ENCODE assay signal across 21 mouse cellular contexts in the genomic region with DNA sequence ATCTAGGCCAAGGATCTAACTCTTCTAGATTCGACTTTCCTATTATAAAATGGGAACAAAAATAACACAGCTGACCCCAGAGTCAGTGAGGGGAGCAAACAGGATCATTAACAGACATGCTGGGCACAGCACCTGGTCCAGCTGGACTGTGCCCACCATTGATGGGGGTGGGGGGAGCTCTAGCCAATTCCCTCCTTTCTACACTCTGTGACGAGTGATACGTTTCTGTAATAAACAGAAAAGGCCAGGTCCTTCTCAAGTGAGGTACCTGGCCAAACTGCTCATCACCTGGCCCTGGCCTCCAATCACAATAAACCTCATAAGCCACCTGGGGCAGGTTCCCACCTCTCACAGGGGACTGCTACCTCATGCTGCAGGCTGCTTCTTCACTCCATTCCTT.
DNase-seq lines count a peak whose midpoint lies in the region; ATAC-seq and TF ChIP-seq lines count a peak whose summit lies in the region.
"Had no signal": no experiment of that assay in that cellular context is flagged by ENCODE, and none has a peak within 500 bp of the region (broad histone marks: within the 10 kb centered on the region; RNA-seq: fewer than 3 reads in every experiment).

No protein-coding gene starts in this region.

- no peak for TF ChIP-seq POLR2A in cerebellum, adult 2 months (IDR thresholded peaks at IDR 0.05; ENCODE audit: borderline replicate concordance, insufficient read depth, low read length)

- H3K9ac ChIP-seq in hindbrain, embryonic 15.5 days: no peak overlapping the region
- no peak overlapping the region for H3K9ac ChIP-seq in hindbrain, embryonic 13.5 days
- peak overlapping the region; percentile 15; the same call in 1 of the 2 replicates for H3K9ac ChIP-seq in hindbrain, embryonic 16.5 days (ENCODE audit: low read depth, low read length)
- no peak overlapping the region for H3K9ac ChIP-seq in hindbrain, postnatal 0 days (replicated peaks; ENCODE audit: low read length)

- no peak for TF ChIP-seq CTCF in cerebellum, adult 2 months (IDR thresholded peaks at IDR 0.05; ENCODE audit: borderline replicate concordance, insufficient read depth, low read depth, low read length)
- no peak for TF ChIP-seq CTCF in hindbrain, postnatal 0 days (IDR thresholded peaks at IDR 0.05; ENCODE audit: low read depth)

- H3K4me3 ChIP-seq in cerebellum, adult 2 months (replicated peaks; ENCODE audit: insufficient read depth, low read depth, low read length): no peak overlapping the region
- H3K4me3 ChIP-seq in hindbrain, embryonic 15.5 days: no peak overlapping the region
- H3K4me3 ChIP-seq in hindbrain, embryonic 13.5 days: no peak overlapping the region
- no peak overlapping the region for H3K4me3 ChIP-seq in hindbrain, embryonic 16.5 days (ENCODE audit: low read length)
- H3K4me3 ChIP-seq in hindbrain, postnatal 0 days (ENCODE audit: low read length): no peak overlapping the region

- H3K27ac ChIP-seq in cerebellum, adult 2 months (ENCODE audit: insufficient read depth, low read length): no peak overlapping the region
- no peak overlapping the region for H3K27ac ChIP-seq in hindbrain, embryonic 15.5 days (replicated peaks)
- H3K27ac ChIP-seq in hindbrain, embryonic 13.5 days: no peak overlapping the region
- H3K27ac ChIP-seq in hindbrain, embryonic 16.5 days (ENCODE audit: low read depth, low read length): no peak overlapping the region
- no peak overlapping the region for H3K27ac ChIP-seq in hindbrain, postnatal 0 days

- no peak overlapping the region for H3K4me2 ChIP-seq in hindbrain, embryonic 15.5 days
- H3K4me2 ChIP-seq in hindbrain, embryonic 13.5 days: no peak overlapping the region
- no peak overlapping the region for H3K4me2 ChIP-seq in hindbrain, embryonic 16.5 days (ENCODE audit: low read length)
- H3K4me2 ChIP-seq in hindbrain, postnatal 0 days (ENCODE audit: low read depth, low read length): no peak overlapping the region

- 0 out of 2 replicates have a peak, but pooled peaks have one; percentile 8 for ATAC-seq in hindbrain, embryonic 15.5 days (ENCODE audit: low FRiP score, low read depth)
- no peak for ATAC-seq in hindbrain, embryonic 13.5 days (ENCODE audit: low FRiP score)
- ATAC-seq in hindbrain, embryonic 16.5 days: no peak
- ATAC-seq in hindbrain, postnatal 0 days: no peak
- ATAC-seq: activated CD4-positive, CD25-positive, alpha-beta regulatory T cell, adult 4 months; CD4-positive, CD25-positive, alpha-beta regulatory T cell, adult 4 months; Patski had no signal

- H3K36me3 ChIP-seq in hindbrain, embryonic 15.5 days: no peaks in the 10 kb centered on the region
- H3K36me3 ChIP-seq in hindbrain, embryonic 13.5 days: no peaks in the 10 kb centered on the region
- no peaks in the 10 kb centered on the region for H3K36me3 ChIP-seq in hindbrain, embryonic 16.5 days (ENCODE audit: control insufficient read depth, insufficient read depth, low read length)
- no peaks in the 10 kb centered on the region for H3K36me3 ChIP-seq in hindbrain, postnatal 0 days (ENCODE audit: insufficient read depth, low read length)
- H3K36me3 ChIP-seq: G1E had no signal

- peak; percentile 74 to 80 for DNase-seq in cerebellum, postnatal 10 days
- no peak for DNase-seq in cerebellum, adult 18-20 months
- peak; percentile 67 to 70 for DNase-seq in cerebellum, postnatal 14 days
- DNase-seq in cerebellum, adult 2 months: no peak
- no peak for DNase-seq in hindbrain, postnatal 0 days (ENCODE audit: low spot score)
- DNase-seq: adrenal gland, adult 2 months; adrenal gland, adult 8-10 months; adrenal gland, postnatal 10 days; adrenal gland, postnatal 14 days; adrenal gland, postnatal 25 days; adrenal gland, postnatal 36 days; B cell, adult 2 months; cerebellum, adult 11 months; cerebellum, adult 11-12 months had no signal

- no peaks in the 10 kb centered on the region for H3K9me3 ChIP-seq in hindbrain, embryonic 15.5 days
- no peaks in the 10 kb centered on the region for H3K9me3 ChIP-seq in hindbrain, embryonic 13.5 days
- no peaks in the 10 kb centered on the region for H3K9me3 ChIP-seq in hindbrain, embryonic 16.5 days (ENCODE audit: control insufficient read depth, low read length)
- H3K9me3 ChIP-seq in hindbrain, postnatal 0 days (ENCODE audit: low read length): no peaks in the 10 kb centered on the region
- H3K9me3 ChIP-seq: G1E had no signal

- 22% methylated on average over 3 of the region's 3 CpGs for WGBS in cerebellum, adult 2 months
- WGBS in hindbrain, embryonic 15.5 days: 77% methylated on average over 3 of the region's 3 CpGs
- WGBS in hindbrain, embryonic 13.5 days: 93% methylated on average over 3 of the region's 3 CpGs
- WGBS in hindbrain, embryonic 16.5 days: 90% methylated on average over 3 of the region's 3 CpGs
- 67% methylated on average over 3 of the region's 3 CpGs for WGBS in hindbrain, postnatal 0 days

- H3K4me1 ChIP-seq in cerebellum, adult 2 months (ENCODE audit: control insufficient read depth, insufficient read depth, low read length): peaks cover 29% of the 10 kb centered on the region
- no peaks in the 10 kb centered on the region for H3K4me1 ChIP-seq in hindbrain, embryonic 15.5 days (replicated peaks)
- H3K4me1 ChIP-seq in hindbrain, embryonic 13.5 days (replicated peaks): no peaks in the 10 kb centered on the region
- H3K4me1 ChIP-seq in hindbrain, embryonic 16.5 days (ENCODE audit: control insufficient read depth, insufficient read depth, low read depth, low read length): no peaks in the 10 kb centered on the region
- H3K4me1 ChIP-seq in hindbrain, postnatal 0 days (ENCODE audit: insufficient read depth, low read length): no peaks in the 10 kb centered on the region

- no peaks in the 10 kb centered on the region for H3K27me3 ChIP-seq in cerebellum, adult 2 months (ENCODE audit: control insufficient read depth, insufficient read depth, low read length)
- H3K27me3 ChIP-seq in hindbrain, embryonic 15.5 days: no peaks in the 10 kb centered on the region
- no peaks in the 10 kb centered on the region for H3K27me3 ChIP-seq in hindbrain, embryonic 13.5 days
- H3K27me3 ChIP-seq in hindbrain, embryonic 16.5 days (replicated peaks; ENCODE audit: control insufficient read depth, insufficient read depth, low read length): no peaks in the 10 kb centered on the region
- no peaks in the 10 kb centered on the region for H3K27me3 ChIP-seq in hindbrain, postnatal 0 days (ENCODE audit: insufficient read depth, low read length)
- H3K27me3 ChIP-seq: Patski had no signal

Comparison
In these comparisons a context has a peak if more than half of its experiments do, and no peak if none do; other contexts are left out.
1. DNase-seq: peak in cerebellum, postnatal 10 days (2 of 2) and cerebellum, postnatal 14 days (2 of 2); none in cerebellum, adult 18-20 months (0 of 2), cerebellum, adult 2 months (0 of 2) and hindbrain, postnatal 0 days (single experiment).